Mouse (Mus musculus) T-helper 17 cell (primary cell): ENCODE measurements at regions not wholly inside any gene's neighbourhood (a gene's known extent, or its start where the extent isn't known, plus 50 kb on each side); places are given as distances from the start of the nearest gene placed in this dataset.

Experiments
- in situ Hi-C, 2 experiments: fragments of 300-600 bp; cut with MboI, MseI; formaldehyde crosslinking; loops; 1 replicate in 1 of 2; 2 replicates in 1 of 2; pipeline ENCODE4 v1.15.1; 2025; ENCODE audit warnings: high pct_unique_total_duplicates in 2 of 2

GRCm38 (mm10) chr6:49989585-49990521 lies 120.2 kb upstream of the Mpp6 start:
- in situ Hi-C loops, result no loop called here

DNA sequence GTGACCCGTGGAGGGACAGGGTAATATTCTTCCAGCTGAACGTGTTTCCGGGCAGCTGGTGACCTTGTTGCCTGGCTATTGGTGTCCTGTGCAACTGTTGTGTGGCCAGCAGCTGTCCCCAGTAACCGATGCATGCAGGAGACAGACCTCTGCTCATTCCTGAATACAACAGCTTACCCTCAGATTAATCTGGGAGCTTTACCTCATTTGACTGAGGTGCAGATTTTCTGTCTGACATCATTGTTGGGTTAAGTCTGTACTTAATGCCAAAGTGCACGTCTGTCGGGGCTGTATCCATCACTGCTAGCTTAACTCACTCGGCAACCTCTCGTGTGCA lies 119.6 kb upstream of the Mpp6 start:
- in situ Hi-C loops, result no loop called here

GRCm38 (mm10) chr6:49999365-49999764 lies 110.7 kb upstream of the Mpp6 start:
- in situ Hi-C loops, result no loop called here

- in situ Hi-C loops, result loop anchor here in 1 of 2 experiments (10.0 kb wide), 1 partner anchor 1383 kb away; the partner anchor contains the start of gene AI854703
Measured at GRCm38 (mm10) chr6:50008074-50008473, 102.0 kb upstream of the Mpp6 start.

DNA sequence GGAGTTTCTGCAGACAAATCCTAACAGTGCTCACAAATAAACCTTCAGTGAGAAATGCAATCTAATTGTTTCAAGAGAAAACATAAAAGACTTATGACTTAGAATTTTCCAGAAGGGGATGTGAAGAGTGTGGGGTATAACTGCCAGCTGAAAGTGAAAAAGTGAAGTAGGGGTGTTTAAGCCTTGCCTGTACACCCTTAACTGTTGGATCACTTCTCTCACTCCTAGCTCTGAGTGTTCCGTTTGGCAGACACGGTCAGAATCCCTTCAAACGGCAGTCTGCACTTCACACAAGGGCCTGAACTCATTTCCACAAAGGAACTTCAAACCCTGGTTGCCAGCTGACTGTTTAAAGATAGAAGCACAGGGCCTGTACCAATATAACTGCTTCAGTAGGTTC lies 101.2 kb upstream of the Mpp6 start:
- in situ Hi-C loops, result loop anchor here in 1 of 2 experiments (10.0 kb wide), 1 partner anchor 1384 kb away; the partner anchor contains the start of gene AI854703

- in situ Hi-C loops, result loop anchor here in 1 of 2 experiments (10.0 kb wide), 1 partner anchor 1385 kb away; the partner anchor contains the start of gene AI854703
Measured at GRCm38 (mm10) chr6:50009339-50009738, 100.7 kb upstream of the Mpp6 start.

DNA sequence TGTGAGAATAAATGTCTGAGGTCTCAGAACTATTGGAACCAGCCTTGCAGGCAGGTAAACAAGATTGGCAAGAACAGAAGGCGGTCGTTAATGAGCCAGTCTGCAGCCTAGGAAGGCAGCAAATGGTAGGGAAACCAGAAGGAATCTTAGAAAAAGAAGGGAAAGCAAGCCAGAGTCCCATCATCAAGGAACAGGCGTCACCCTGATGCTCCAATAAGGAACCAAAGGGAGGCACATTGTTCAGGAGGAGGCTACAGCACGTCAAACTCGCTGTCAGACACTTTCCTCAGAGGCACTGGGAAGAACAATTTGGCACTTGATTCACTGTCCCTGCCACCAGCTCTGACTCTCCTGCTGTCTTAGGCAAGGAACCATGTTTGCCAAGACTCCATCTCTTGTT lies 100.2 kb upstream of the Mpp6 start:
- in situ Hi-C loops, result loop anchor here in 1 of 2 experiments (10.0 kb wide), 1 partner anchor 1385 kb away; the partner anchor contains the start of gene AI854703

DNA sequence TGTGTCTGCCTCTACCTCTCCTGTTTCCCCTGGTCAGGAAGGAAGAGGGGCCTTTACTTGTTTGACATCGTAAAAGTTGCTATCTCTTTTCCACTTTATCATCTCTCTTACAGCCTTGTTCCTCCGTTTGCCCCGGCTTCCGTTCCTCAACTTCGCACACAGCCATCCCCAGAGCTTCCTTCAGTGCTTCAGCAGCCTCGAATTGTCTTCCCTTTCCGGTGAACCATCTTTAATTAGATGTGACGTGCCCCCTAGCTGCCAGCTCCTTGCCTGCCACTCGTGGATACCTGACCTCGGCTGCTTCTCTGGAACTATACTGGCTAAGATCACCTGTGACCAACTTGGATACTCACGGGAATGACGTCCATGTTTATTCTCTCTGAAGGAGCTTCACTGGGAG lies 99.0 kb upstream of the Mpp6 start:
- in situ Hi-C loops, result no loop called here

- in situ Hi-C loops, result no loop called here
Measured at GRCm38 (mm10) chr6:50011746-50012453, 98.1 kb upstream of the Mpp6 start.

DNA sequence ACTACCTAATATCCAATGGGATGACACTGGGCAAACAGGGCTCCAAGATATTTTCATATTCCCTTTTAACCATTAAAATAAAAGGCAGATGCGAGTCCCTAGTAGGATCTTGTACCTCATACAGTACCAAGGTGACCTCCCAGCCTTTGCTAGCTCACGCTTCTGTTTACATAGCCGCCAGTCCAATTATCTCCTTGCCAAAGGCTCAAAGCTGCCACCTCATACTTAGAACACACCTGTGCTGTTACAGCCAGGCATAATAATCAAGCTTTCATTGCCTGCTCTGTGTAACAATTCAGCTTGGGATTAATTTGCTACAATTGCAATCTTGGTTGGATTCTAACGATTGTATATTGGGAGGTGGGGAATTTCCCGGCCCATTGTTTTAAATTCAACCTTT lies 97.0 kb upstream of the Mpp6 start:
- in situ Hi-C loops, result no loop called here

GRCm38 (mm10) chr6:50013842-50014241 lies 96.2 kb upstream of the Mpp6 start:
- in situ Hi-C loops, result no loop called here

DNA sequence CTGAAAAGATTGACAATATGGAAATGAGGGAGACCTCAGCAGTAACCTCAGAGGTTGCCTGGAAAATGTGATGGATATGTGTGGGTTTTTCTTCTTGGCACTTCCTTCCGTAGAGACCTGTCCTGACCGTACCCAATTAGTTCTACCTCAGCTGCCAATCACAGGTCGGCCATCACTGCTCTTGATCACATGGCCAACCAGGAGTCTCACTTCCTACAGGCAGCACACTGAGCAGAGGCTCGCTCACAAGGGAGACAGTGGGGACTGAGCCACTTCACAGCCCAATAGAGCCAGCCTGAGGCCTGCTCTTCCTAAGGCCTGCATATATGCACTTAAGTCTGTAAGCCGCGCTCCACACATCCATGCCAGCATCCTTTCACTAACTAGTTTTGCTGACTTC lies 82.1 kb upstream of the Mpp6 start:
- in situ Hi-C loops, result no loop called here

DNA sequence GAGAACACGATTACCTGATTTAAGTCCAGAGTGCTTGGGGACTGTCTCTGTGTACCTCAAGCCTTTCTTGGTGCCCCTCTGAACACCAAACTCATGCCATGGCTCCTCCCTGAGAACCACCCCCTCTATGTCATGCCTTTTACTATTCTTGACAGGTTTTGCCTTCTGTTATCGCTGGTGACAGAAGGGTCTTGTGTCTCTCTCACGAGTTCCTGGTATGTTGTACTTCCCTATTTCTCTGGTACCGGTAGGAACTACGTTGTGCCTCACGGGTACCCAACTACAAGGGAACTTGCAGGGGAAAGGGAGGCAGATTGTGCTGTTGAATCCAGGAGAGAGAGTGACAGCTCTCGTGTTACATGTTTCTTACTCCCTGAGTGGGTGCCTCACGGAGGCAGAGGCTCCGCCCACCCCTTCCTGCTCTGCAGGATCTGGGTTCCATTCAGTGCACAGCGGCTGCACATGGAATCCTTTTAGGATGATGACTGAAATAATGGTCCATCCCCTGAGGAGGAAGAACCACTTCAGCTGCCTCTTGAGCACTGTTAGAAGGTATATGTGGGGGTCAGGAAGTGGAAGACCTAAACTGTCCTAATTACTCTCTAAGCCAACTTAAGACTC lies 80.0 kb upstream of the Mpp6 start:
- in situ Hi-C loops, result no loop called here

DNA sequence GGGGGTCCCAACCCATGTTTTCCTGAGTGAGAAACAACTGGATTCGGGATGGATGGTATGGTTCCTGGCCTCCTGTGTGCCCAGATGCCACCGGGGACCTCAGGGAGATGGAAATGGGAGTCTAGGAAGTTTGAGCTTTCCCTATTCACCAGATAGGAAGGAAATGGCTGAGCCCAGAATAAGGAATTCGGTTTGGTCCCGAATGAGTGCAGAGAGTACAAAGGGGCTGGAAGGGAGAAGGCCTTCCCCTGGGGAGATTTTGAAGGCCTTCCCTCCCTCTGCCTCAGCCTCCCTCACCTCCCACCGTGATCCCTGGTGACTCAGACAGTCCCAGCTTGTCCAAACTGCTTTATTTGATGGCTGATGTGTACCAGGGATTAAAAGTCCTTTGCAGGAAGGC lies 78.7 kb upstream of the Mpp6 start:
- in situ Hi-C loops, result no loop called here

DNA sequence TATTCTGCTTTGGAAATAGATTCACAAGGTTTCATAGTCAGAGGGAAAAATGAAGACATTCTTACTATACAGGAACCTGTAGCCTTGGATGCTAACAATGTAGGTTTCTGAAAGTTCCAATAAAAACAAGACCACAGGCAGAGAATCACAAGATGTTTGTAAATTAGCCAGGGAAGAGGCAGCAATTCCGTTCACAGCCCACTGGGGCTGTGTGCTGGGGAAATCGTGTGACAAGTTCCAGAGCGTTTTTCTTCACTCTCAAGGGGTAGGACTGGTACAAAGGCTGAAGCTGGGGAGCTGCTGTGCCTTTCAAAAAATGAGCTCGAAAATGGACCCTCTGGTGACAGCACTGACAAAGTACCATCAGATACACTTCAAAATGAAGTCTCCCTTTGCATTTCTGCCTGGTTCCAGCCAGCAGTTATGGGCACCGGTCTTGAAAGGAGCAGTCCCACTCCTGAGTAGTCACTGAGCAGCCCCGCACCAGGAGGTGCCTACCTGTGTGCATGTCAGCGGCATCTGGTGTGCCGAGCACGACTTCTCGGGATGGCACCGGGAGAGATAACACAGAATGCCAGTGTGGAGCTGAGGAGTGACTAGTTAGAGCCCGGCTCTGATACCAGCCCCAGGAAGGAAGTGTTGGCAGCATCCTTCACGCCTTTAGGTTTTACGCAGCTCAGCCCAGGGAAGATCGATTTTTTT lies 77.0 kb upstream of the Mpp6 start:
- in situ Hi-C loops, result no loop called here

- in situ Hi-C loops, result no loop called here
Measured at GRCm38 (mm10) chr6:50037614-50038013, 72.4 kb upstream of the Mpp6 start.

GRCm38 (mm10) chr6:50038369-50038768 lies 71.7 kb upstream of the Mpp6 start:
- in situ Hi-C loops, result no loop called here

GRCm38 (mm10) chr6:50041044-50041443 lies 69.0 kb upstream of the Mpp6 start:
- in situ Hi-C loops, result loop anchor here in 1 of 2 experiments (10.0 kb wide), 1 partner anchor 106 kb away; no protein-coding TSS in a partner anchor

- in situ Hi-C loops, result loop anchor here in 1 of 2 experiments (10.0 kb wide), 1 partner anchor 107 kb away; no protein-coding TSS in a partner anchor
Measured at GRCm38 (mm10) chr6:50042127-50042526, 67.9 kb upstream of the Mpp6 start.

- in situ Hi-C loops, result loop anchor here in 1 of 2 experiments (10.0 kb wide), 1 partner anchor 109 kb away; no protein-coding TSS in a partner anchor
Measured at GRCm38 (mm10) chr6:50044165-50044564, 65.9 kb upstream of the Mpp6 start.

DNA sequence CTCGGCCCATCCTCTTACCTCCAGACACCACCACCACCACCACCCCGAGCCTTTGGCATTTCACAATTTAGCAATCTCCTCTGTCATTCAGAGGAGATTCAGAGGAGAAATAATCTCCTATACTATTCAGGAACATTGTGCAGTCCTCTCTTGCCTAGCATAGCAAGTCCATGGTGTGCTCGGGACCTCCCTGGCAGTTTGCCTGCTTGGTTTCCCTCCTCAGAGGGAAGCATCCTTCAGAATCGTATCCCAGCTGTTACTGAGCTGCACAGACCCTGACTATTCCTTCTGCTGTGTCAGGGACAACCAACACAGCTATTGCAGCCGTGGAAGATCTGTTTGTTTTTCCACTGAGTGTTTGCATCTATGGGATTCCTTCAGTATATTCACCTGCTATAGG lies 63.3 kb upstream of the Mpp6 start:
- in situ Hi-C loops, result loop anchor here in 1 of 2 experiments (10.0 kb wide), 1 partner anchor 112 kb away; no protein-coding TSS in a partner anchor
